In the genomic region with DNA sequence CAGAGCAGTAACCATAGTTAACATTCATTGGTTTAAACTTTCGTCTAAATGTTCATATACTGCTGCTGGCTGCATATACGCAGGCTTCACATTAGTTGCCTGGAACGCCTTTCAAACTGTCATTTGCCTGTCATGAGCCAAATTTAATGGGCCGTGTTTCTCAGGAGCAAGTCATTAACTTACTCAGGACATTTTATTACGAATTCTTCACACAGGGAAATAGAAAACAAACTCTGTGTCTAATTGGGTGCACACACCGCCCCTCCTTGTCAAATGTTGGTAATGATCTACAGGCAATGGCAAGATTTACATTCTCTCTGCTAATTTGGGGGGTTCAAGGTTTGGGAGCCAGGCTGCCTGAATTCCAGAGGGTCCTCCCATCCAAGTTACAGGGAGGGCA, we compare ENCODE assay signal across 17 mouse cellular contexts.
"Had no signal": no experiment of that assay in that cellular context is flagged by ENCODE, and none has a peak within 500 bp of the region (broad histone marks: within the 10 kb centered on the region; RNA-seq: fewer than 3 reads in every experiment).

No protein-coding gene starts in this region.

- H3K4me3 ChIP-seq: layer of hippocampus, adult 2 months; limb, embryonic 12.5 days; limb, embryonic 15.5 days; midbrain, embryonic 12.5 days; midbrain, embryonic 15.5 days; neural tube, embryonic 12.5 days; neural tube, embryonic 15.5 days; stomach, embryonic 15.5 days had no signal

- H3K27ac ChIP-seq: layer of hippocampus, adult 2 months; limb, embryonic 12.5 days; limb, embryonic 15.5 days; liver, embryonic 14.5 days; macrophage; midbrain, embryonic 12.5 days; midbrain, embryonic 15.5 days; neural tube, embryonic 12.5 days; neural tube, embryonic 15.5 days; stomach, embryonic 15.5 days had no signal

- DNase-seq: layer of hippocampus, adult 9-11 months; right cerebral cortex, adult 18-20 months; thymus, postnatal 25 days had no signal

- ATAC-seq: intestine, postnatal 0 days; liver, postnatal 0 days; midbrain, embryonic 15.5 days had no signal

- H3K9me3 ChIP-seq: limb, embryonic 12.5 days; limb, embryonic 15.5 days; midbrain, embryonic 12.5 days; midbrain, embryonic 15.5 days; neural tube, embryonic 12.5 days; neural tube, embryonic 15.5 days; stomach, embryonic 15.5 days had no signal

- H3K9ac ChIP-seq: limb, embryonic 12.5 days; limb, embryonic 15.5 days; liver, embryonic 14.5 days; liver, postnatal 0 days; lung, embryonic 14.5 days; midbrain, embryonic 12.5 days; midbrain, embryonic 15.5 days; neural tube, embryonic 12.5 days; neural tube, embryonic 15.5 days; stomach, embryonic 15.5 days had no signal

- H3K4me1 ChIP-seq: limb, embryonic 15.5 days; midbrain, embryonic 12.5 days; midbrain, embryonic 15.5 days; neural tube, embryonic 12.5 days; stomach, embryonic 15.5 days had no signal

- H3K4me2 ChIP-seq: limb, embryonic 12.5 days; limb, embryonic 15.5 days; liver, embryonic 11.5 days; lung, embryonic 14.5 days; midbrain, embryonic 12.5 days; midbrain, embryonic 15.5 days; neural tube, embryonic 12.5 days; neural tube, embryonic 15.5 days; stomach, embryonic 15.5 days had no signal

- H3K27me3 ChIP-seq: limb, embryonic 12.5 days; limb, embryonic 15.5 days; midbrain, embryonic 12.5 days; midbrain, embryonic 15.5 days; neural tube, embryonic 12.5 days; neural tube, embryonic 15.5 days; stomach, embryonic 15.5 days had no signal

- H3K36me3 ChIP-seq: limb, embryonic 12.5 days; limb, embryonic 15.5 days; midbrain, embryonic 12.5 days; midbrain, embryonic 15.5 days; neural tube, embryonic 12.5 days; neural tube, embryonic 15.5 days; stomach, embryonic 15.5 days had no signal
